Mouse (Mus musculus) intestine, embryonic 16.5 days (tissue): ENCODE data around the gene Rps27rt. TPM values are rescaled to one million over a fixed set of nuclear protein-coding genes. Genes with fewer than 3 reads are reported as not detected.

Experiments used
- ATAC-seq: fragments of 200-750 bp; cut with Nextera tagmentation; 2 replicates; pipeline ENCODE4 v1.8.0; 2017; ENCODE audit warnings: moderate TSS enrichment, moderate library complexity
- H3K27ac ChIP-seq: fragments of 300-500 bp; sonication (generic); 2 replicates; pipeline ENCODE4 v1.5.1; 2014; ENCODE audit warnings: mild to moderate bottlenecking, low read length
- H3K27me3 ChIP-seq: fragments of 300-500 bp; sonication (generic); replicated peaks from 2 replicates; pipeline ENCODE4 v1.6.1; 2014; ENCODE audit warnings: low read length, control low read depth, mixed read lengths; ENCODE audit not compliant: control insufficient read depth, insufficient read depth
- H3K36me3 ChIP-seq: fragments of 300-500 bp; sonication (generic); 2 replicates; pipeline ENCODE4 v1.6.1; 2014; ENCODE audit warnings: low read length, control low read depth; ENCODE audit not compliant: control insufficient read depth, insufficient read depth
- H3K4me1 ChIP-seq: fragments of 300-500 bp; sonication (generic); 2 replicates; pipeline ENCODE4 v1.6.1; 2014; ENCODE audit warnings: low read length, control low read depth, mixed read lengths; ENCODE audit not compliant: control insufficient read depth, insufficient read depth
- H3K4me2 ChIP-seq: fragments of 300-500 bp; sonication (generic); 2 replicates; pipeline ENCODE4 v1.6.1; 2014; ENCODE audit warnings: low read depth, low read length, control low read depth
- H3K4me3 ChIP-seq: fragments of 300-500 bp; sonication (generic); 2 replicates; pipeline ENCODE4 v1.5.1; 2014; ENCODE audit warnings: mild to moderate bottlenecking, low read length
- H3K9ac ChIP-seq: fragments of 300-500 bp; sonication (generic); 2 replicates; pipeline ENCODE4 v1.6.1; 2014; ENCODE audit warnings: low read depth, low read length
- H3K9me3 ChIP-seq: fragments of 300-500 bp; sonication (generic); 2 replicates; pipeline ENCODE4 v1.6.1; 2016; ENCODE audit warnings: low read length, control low read depth; ENCODE audit not compliant: control insufficient read depth
- WGBS: fragments of 180-500 bp; shearing (Covaris S2); extraction: QIAGEN DNeasy Blood & Tissue Kit; methylation state at CpG from one replicate; pipeline ENCODE4 v1.1.7; 2014; 5-methylcytosine and 5-hydroxymethylcytosine counted together
- polyA plus RNA-seq: library from polyadenylated mRNA; unstranded; fragments of >200 nt; fragmentation: Nextera tagmentation; extraction: Ambion mirVana; gene quantifications from 2 replicates; pipeline ENCODE4 v1.2.1, GENCODE M21; 2015

Rps27rt gene
- polyA plus RNA-seq, 1 experiment from 2014 or later = 264 TPM

- Histone ChIP-seq H3K27ac (no peak overlapping the region), H3K9ac (no peak overlapping the region), H3K4me2 (no peak overlapping the region), H3K36me3 (no peaks in the 10 kb centered on the region), H3K4me1 (no peaks in the 10 kb centered on the region), H3K27me3 (no peaks in the 10 kb centered on the region), H3K4me3 (no peak overlapping the region), H3K9me3 (no peaks in the 10 kb centered on the region)
- no peak for ATAC-seq
- 64% methylated on average over 3 of the region's 3 CpGs for WGBS
Measured at GRCm38 (mm10) chr9:114964093-114964492, 18.4 kb downstream of the Rps27rt start.

- H3K9ac ChIP-seq = no peak overlapping the region
- H3K36me3 ChIP-seq = no peaks in the 10 kb centered on the region
- no peak overlapping the region for H3K4me2 ChIP-seq
- no peak for ATAC-seq
- H3K27ac ChIP-seq = no peak overlapping the region
- 68% methylated on average over 6 of the region's 6 CpGs for WGBS
- no peaks in the 10 kb centered on the region for H3K9me3 ChIP-seq
- no peaks in the 10 kb centered on the region for H3K4me1 ChIP-seq
- H3K27me3 ChIP-seq = no peaks in the 10 kb centered on the region
- H3K4me3 ChIP-seq = no peak overlapping the region
Measured at GRCm38 (mm10) chr9:114960844-114961243, 21.7 kb downstream of the Rps27rt start.

GRCm38 (mm10) chr9:114960043-114960789, 22.3 kb downstream of the Rps27rt start:
- no peaks in the 10 kb centered on the region for H3K36me3 ChIP-seq
- H3K9me3 ChIP-seq = no peaks in the 10 kb centered on the region
- no peaks in the 10 kb centered on the region for H3K4me1 ChIP-seq
- H3K4me2 ChIP-seq = no peak overlapping the region
- no peaks in the 10 kb centered on the region for H3K27me3 ChIP-seq
- ATAC-seq = peak; percentile 71
- peak overlapping the region; percentile 74 for H3K27ac ChIP-seq
- H3K9ac ChIP-seq = no peak overlapping the region
- H3K4me3 ChIP-seq = no peak overlapping the region
- 57% methylated on average over 4 of the region's 4 CpGs for WGBS

- Histone ChIP-seq H3K27ac (peak overlapping the region; percentile 28; the same call in 1 of the 2 replicates), H3K9me3 (no peaks in the 10 kb centered on the region; the same call in 1 of the 2 replicates), H3K4me3 (no peak overlapping the region), H3K4me1 (no peaks in the 10 kb centered on the region), H3K9ac (no peak overlapping the region), H3K4me2 (no peak overlapping the region), H3K27me3 (no peaks in the 10 kb centered on the region), H3K36me3 (no peaks in the 10 kb centered on the region)
- 40% methylated on average over 5 of the region's 5 CpGs for WGBS
- peak; percentile 54 for ATAC-seq
Measured at GRCm38 (mm10) chr9:114956945-114957344, 25.6 kb downstream of the Rps27rt start.

GRCm38 (mm10) chr9:114955340-114955739, 27.2 kb downstream of the Rps27rt start:
- ATAC-seq = peak; percentile 66
- H3K27ac ChIP-seq = peak overlapping the region; percentile 55
- H3K4me2 ChIP-seq = no peak overlapping the region
- WGBS = 77% methylated on average over 11 of the region's 11 CpGs
- H3K27me3 ChIP-seq = no peaks in the 10 kb centered on the region
- H3K4me1 ChIP-seq = peaks cover 7% of the 10 kb centered on the region
- no peak overlapping the region for H3K9ac ChIP-seq
- no peaks in the 10 kb centered on the region; the same call in 1 of the 2 replicates for H3K9me3 ChIP-seq
- no peak overlapping the region for H3K4me3 ChIP-seq
- H3K36me3 ChIP-seq = no peaks in the 10 kb centered on the region

- Histone ChIP-seq H3K9ac (no peak overlapping the region), H3K27me3 (no peaks in the 10 kb centered on the region), H3K4me2 (no peak overlapping the region), H3K4me1 (peaks cover 13% of the 10 kb centered on the region), H3K9me3 (no peaks in the 10 kb centered on the region; the same call in 1 of the 2 replicates), H3K36me3 (no peaks in the 10 kb centered on the region), H3K27ac (no peak overlapping the region), H3K4me3 (no peak overlapping the region)
- WGBS = 52% methylated on average over 1 of the region's 1 CpGs
- ATAC-seq = no peak
Measured at GRCm38 (mm10) chr9:114952866-114953265, 29.7 kb downstream of the Rps27rt start.

- no peaks in the 10 kb centered on the region; the same call in 1 of the 2 replicates for H3K9me3 ChIP-seq
- WGBS = 45% methylated on average over 5 of the region's 5 CpGs
- ATAC-seq = peak; percentile 39; the same call in 1 of the 2 replicates
- H3K27me3 ChIP-seq = no peaks in the 10 kb centered on the region
- H3K27ac ChIP-seq = peak overlapping the region; percentile 52; the same call in 1 of the 2 replicates
- H3K9ac ChIP-seq = no peak overlapping the region
- no peaks in the 10 kb centered on the region for H3K36me3 ChIP-seq
- H3K4me1 ChIP-seq = peaks cover 13% of the 10 kb centered on the region
- no peak overlapping the region for H3K4me3 ChIP-seq
- no peak overlapping the region for H3K4me2 ChIP-seq
Measured at GRCm38 (mm10) chr9:114948395-114948794, 34.1 kb downstream of the Rps27rt start.

GRCm38 (mm10) chr9:114945576-114945975, 37.0 kb downstream of the Rps27rt start:
- Histone ChIP-seq H3K4me2 (no peak overlapping the region), H3K27me3 (no peaks in the 10 kb centered on the region), H3K9me3 (0 out of 2 replicates have a peak, but pooled peaks cover 3% of the 10 kb centered on the region), H3K36me3 (no peaks in the 10 kb centered on the region), H3K27ac (no peak overlapping the region), H3K9ac (no peak overlapping the region), H3K4me3 (no peak overlapping the region), H3K4me1 (peaks cover 9% of the 10 kb centered on the region)
- WGBS = 88% methylated on average over 6 of the region's 6 CpGs
- ATAC-seq = no peak

- H3K4me2 ChIP-seq = no peak overlapping the region
- H3K9ac ChIP-seq = no peak overlapping the region
- H3K27me3 ChIP-seq = no peaks in the 10 kb centered on the region
- 0 out of 2 replicates have a peak, but pooled peaks cover 3% of the 10 kb centered on the region for H3K9me3 ChIP-seq
- H3K36me3 ChIP-seq = no peaks in the 10 kb centered on the region
- peaks cover 3% of the 10 kb centered on the region; the same call in 1 of the 2 replicates for H3K4me1 ChIP-seq
- no peak overlapping the region for H3K4me3 ChIP-seq
- ATAC-seq = peak; percentile 57
- H3K27ac ChIP-seq = no peak overlapping the region
- WGBS = 80% methylated on average over 3 of the region's 3 CpGs
Measured at GRCm38 (mm10) chr9:114944642-114945041, 37.9 kb downstream of the Rps27rt start.
